Mouse (Mus musculus): ENCODE results near the gene Nme7. TPM values are rescaled to one million over a fixed set of nuclear protein-coding genes. Genes with fewer than 3 reads are reported as not detected.

The Nme7 gene
- total and polyA plus RNA-seq, 3 experiments: 23.5 to 33.2 (median 25.3) TPM

DNA sequence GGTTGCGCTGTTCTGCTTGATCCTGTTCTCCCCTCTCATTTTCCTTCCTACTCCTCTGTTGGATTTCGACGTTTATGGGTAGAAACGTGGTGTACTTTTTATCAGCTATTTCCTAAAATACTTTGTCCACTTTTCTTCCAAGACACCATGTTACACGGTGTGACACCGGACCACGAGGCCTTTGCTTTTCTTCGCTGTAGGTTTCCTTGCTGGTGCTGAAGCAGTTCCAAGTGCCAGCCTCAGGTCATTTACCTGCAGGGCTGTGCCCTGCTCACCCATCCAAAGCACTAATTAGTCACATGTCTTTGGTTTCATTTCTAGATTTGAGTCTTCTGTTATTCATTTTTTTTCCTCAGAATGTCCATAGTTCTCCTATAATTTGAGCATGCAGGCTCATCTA is 79.7 kb downstream of the Nme7 start:
- Histone ChIP-seq H3K4me2 (ENCODE audit: insufficient read depth, low read depth, poor library complexity, severe bottlenecking) (no peak overlapping the region), H3K27me3 (replicated peaks) (no peaks in the 10 kb centered on the region), H3K79me2 (replicated peaks; ENCODE audit: control insufficient read depth, extremely low read depth, insufficient read depth, poor library complexity, severe bottlenecking) (no peaks in the 10 kb centered on the region), H3K36me3 (replicated peaks in 1 of 2; ENCODE audit: control insufficient read depth in 1 of 2, insufficient read depth in 1 of 2, low read length in 1 of 2) (peaks cover 0 to 26% of the 10 kb centered on the region in 2 experiments), H3K4me3 (replicated peaks in 1 of 3; ENCODE audit: low read depth in 2 of 3, low read length in 2 of 3, poor library complexity in 1 of 3) (no peak overlapping the region), H3K4me1 (ENCODE audit: control insufficient read depth in 1 of 2, insufficient read depth in 2 of 2) (peaks cover 0 to 10% of the 10 kb centered on the region in 2 experiments; a peak in 1 of 4 replicates), H3K9me3 (replicated peaks; ENCODE audit: low read length) (no peaks in the 10 kb centered on the region), H3K27ac (ENCODE audit: insufficient read depth, low read depth) (no peak overlapping the region), H3K9ac (ENCODE audit: insufficient read depth, low read depth) (no peak overlapping the region)
- TF ChIP-seq BHLHE40 (IDR thresholded peaks at IDR 0.05; ENCODE audit: low read depth, low read length) (0 out of 2 replicates have a peak, but pooled peaks have one; percentile 24), MAX (IDR thresholded peaks at IDR 0.05; ENCODE audit: low read length) (no peak), EP300 (IDR thresholded peaks at IDR 0.05; ENCODE audit: low read length) (0 out of 2 replicates have a peak, but pooled peaks have one; percentile 9), TBP (conservative IDR thresholded peaks at IDR 0.05; ENCODE audit: low read depth, low read length) (no peak), RAD21 (IDR thresholded peaks at IDR 0.05; ENCODE audit: low read depth, low read length) (no peak), ELF1 (IDR thresholded peaks at IDR 0.05; ENCODE audit: low read depth, low read length) (no peak), SMC3 (IDR thresholded peaks at IDR 0.05; ENCODE audit: low read depth, low read length) (no peak), ZNF384 (IDR thresholded peaks at IDR 0.05; ENCODE audit: low read depth, low read length) (no peak), MAFK (IDR thresholded peaks at IDR 0.05; ENCODE audit: insufficient replicate concordance, low read length) (no peak)
- in situ Hi-C loops (cut with MboI; ENCODE audit: low pct_ligation_motif_present, low pct_unique_long_range_greater_than_20kb, low sequenced_read_pairs) (no loop called here), dilution Hi-C loops (cut with MboI; ENCODE audit: extremely low pct_ligation_motif_present, extremely low pct_unique_long_range_greater_than_20kb, low sequenced_read_pairs) (no loop called here)
- no peak for DNase-seq (ENCODE audit: extremely low read depth)

DNA sequence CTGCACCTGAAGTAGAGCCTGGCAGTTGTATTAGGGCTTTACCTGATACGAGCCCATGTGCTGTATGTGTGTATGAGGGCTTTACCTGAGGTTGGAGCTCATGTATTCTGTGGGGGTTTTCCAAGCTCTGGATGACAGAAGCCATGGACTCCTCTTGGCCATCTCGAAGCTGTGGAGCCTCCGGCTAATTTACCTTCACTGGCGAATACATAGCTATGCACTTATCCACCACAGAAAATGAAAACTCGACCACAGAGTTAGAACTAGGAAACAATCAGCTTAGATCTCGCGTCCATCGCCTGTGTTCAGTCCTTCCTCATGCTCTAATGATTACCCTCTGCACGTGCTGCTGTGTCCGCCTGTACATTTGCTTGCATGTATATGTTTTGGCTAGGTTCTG is 80.4 kb downstream of the Nme7 start:
- H3K79me2 ChIP-seq (replicated peaks; ENCODE audit: control insufficient read depth, extremely low read depth, insufficient read depth, poor library complexity, severe bottlenecking): no peaks in the 10 kb centered on the region
- dilution Hi-C loops (cut with MboI; ENCODE audit: extremely low pct_ligation_motif_present, extremely low pct_unique_long_range_greater_than_20kb, low sequenced_read_pairs) (no loop called here), in situ Hi-C loops (cut with MboI; ENCODE audit: low pct_ligation_motif_present, low pct_unique_long_range_greater_than_20kb, low sequenced_read_pairs) (no loop called here)
- H3K4me2 ChIP-seq (ENCODE audit: insufficient read depth, low read depth, poor library complexity, severe bottlenecking): no peak overlapping the region
- H3K27me3 ChIP-seq (replicated peaks): no peaks in the 10 kb centered on the region
- no peaks in the 10 kb centered on the region for H3K9me3 ChIP-seq (replicated peaks; ENCODE audit: low read length)
- peaks cover 0 to 10% of the 10 kb centered on the region in 2 experiments; a peak in 1 of 4 replicates for H3K4me1 ChIP-seq (ENCODE audit: control insufficient read depth in 1 of 2, insufficient read depth in 2 of 2)
- H3K9ac ChIP-seq (ENCODE audit: insufficient read depth, low read depth): no peak overlapping the region
- TF ChIP-seq CHD1 (IDR thresholded peaks at IDR 0.05; ENCODE audit: low read depth, low read length) (no peak), EP300 (IDR thresholded peaks at IDR 0.05; ENCODE audit: low read length) (no peak)
- H3K27ac ChIP-seq (ENCODE audit: insufficient read depth, low read depth): no peak overlapping the region
- peaks cover 0 to 27% of the 10 kb centered on the region in 2 experiments for H3K36me3 ChIP-seq (replicated peaks in 1 of 2; ENCODE audit: control insufficient read depth in 1 of 2, insufficient read depth in 1 of 2, low read length in 1 of 2)
- H3K4me3 ChIP-seq (replicated peaks in 1 of 3; ENCODE audit: low read depth in 2 of 3, low read length in 2 of 3, poor library complexity in 1 of 3): no peak overlapping the region
- DNase-seq (ENCODE audit: extremely low read depth): no peak

DNA sequence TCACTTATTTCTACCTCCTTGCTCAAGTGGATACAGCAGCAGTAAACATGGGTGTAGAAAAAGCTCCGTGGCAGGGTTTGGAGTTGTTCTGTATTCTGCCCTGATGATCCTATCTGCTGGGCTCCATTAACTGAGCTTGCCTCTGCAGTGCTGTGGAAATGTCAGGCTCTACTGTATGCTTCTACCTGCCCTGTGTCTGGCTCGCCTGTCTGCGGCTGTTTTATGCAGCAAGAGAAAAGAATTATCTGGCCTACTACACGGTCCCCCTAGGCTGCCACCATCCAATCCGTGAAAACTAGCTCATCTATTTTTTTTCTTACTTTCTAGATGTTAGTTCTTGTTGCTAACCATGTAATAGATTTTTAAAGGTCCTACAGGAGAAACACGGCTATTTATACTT is 81.1 kb downstream of the Nme7 start:
- no peak overlapping the region for H3K27ac ChIP-seq (ENCODE audit: insufficient read depth, low read depth)
- H3K9ac ChIP-seq (ENCODE audit: insufficient read depth, low read depth): no peak overlapping the region
- H3K4me2 ChIP-seq (ENCODE audit: insufficient read depth, low read depth, poor library complexity, severe bottlenecking): no peak overlapping the region
- no peaks in the 10 kb centered on the region for H3K79me2 ChIP-seq (replicated peaks; ENCODE audit: control insufficient read depth, extremely low read depth, insufficient read depth, poor library complexity, severe bottlenecking)
- no peak for DNase-seq (ENCODE audit: extremely low read depth)
- dilution Hi-C loops (cut with MboI; ENCODE audit: extremely low pct_ligation_motif_present, extremely low pct_unique_long_range_greater_than_20kb, low sequenced_read_pairs): no loop called here
- H3K36me3 ChIP-seq (replicated peaks in 1 of 2; ENCODE audit: control insufficient read depth in 1 of 2, insufficient read depth in 1 of 2, low read length in 1 of 2): peaks cover 0 to 25% of the 10 kb centered on the region in 2 experiments
- H3K4me1 ChIP-seq (ENCODE audit: control insufficient read depth in 1 of 2, insufficient read depth in 2 of 2): peaks cover 0 to 10% of the 10 kb centered on the region in 2 experiments; a peak in 1 of 4 replicates
- in situ Hi-C loops (cut with MboI; ENCODE audit: low pct_ligation_motif_present, low pct_unique_long_range_greater_than_20kb, low sequenced_read_pairs): no loop called here
- no peak for TF ChIP-seq SMC3 (IDR thresholded peaks at IDR 0.05; ENCODE audit: low read depth, low read length)
- TF ChIP-seq BHLHE40 (IDR thresholded peaks at IDR 0.05; ENCODE audit: low read depth, low read length): no peak
- TF ChIP-seq HCFC1 (IDR thresholded peaks at IDR 0.05; ENCODE audit: low read depth, low read length): no peak
- no peak for TF ChIP-seq E2F4 (IDR thresholded peaks at IDR 0.05; ENCODE audit: insufficient replicate concordance, low read depth, low read length)
- no peak for TF ChIP-seq RCOR1 (conservative IDR thresholded peaks at IDR 0.05; ENCODE audit: low read depth, low read length)
- TF ChIP-seq GABPA (IDR thresholded peaks at IDR 0.05; ENCODE audit: insufficient replicate concordance, low read depth, low read length): no peak
- no peak for TF ChIP-seq SIN3A (IDR thresholded peaks at IDR 0.05; ENCODE audit: low read length)
- no peak for TF ChIP-seq CTCF (conservative IDR thresholded peaks at IDR 0.05 in 1 of 2, IDR thresholded peaks at IDR 0.05 in 1 of 2; ENCODE audit: low read depth in 2 of 2, low read length in 2 of 2)
- TF ChIP-seq MAX (IDR thresholded peaks at IDR 0.05; ENCODE audit: low read length): no peak
- TF ChIP-seq MXI1 (IDR thresholded peaks at IDR 0.05; ENCODE audit: low read depth, low read length): no peak
- TF ChIP-seq ZMIZ1 (IDR thresholded peaks at IDR 0.05; ENCODE audit: low read depth, low read length): no peak
- no peak for TF ChIP-seq IRF4 (IDR thresholded peaks at IDR 0.05; ENCODE audit: low read depth, low read length)
- no peak for TF ChIP-seq NELFE (IDR thresholded peaks at IDR 0.05; ENCODE audit: low read depth, low read length)
- TF ChIP-seq MYC (IDR thresholded peaks at IDR 0.05; ENCODE audit: low read depth, low read length): no peak
- TF ChIP-seq CHD2 (IDR thresholded peaks at IDR 0.05; ENCODE audit: low read length): no peak
- no peak for TF ChIP-seq JUN (IDR thresholded peaks at IDR 0.05; ENCODE audit: insufficient read depth, low read depth, low read length)
- no peak for TF ChIP-seq ZNF384 (IDR thresholded peaks at IDR 0.05; ENCODE audit: low read depth, low read length)
- no peak for TF ChIP-seq EP300 (IDR thresholded peaks at IDR 0.05; ENCODE audit: low read length)
- TF ChIP-seq USF2 (conservative IDR thresholded peaks at IDR 0.05; ENCODE audit: low read depth, low read length): no peak
- H3K9me3 ChIP-seq (replicated peaks; ENCODE audit: low read length): no peaks in the 10 kb centered on the region
- no peaks in the 10 kb centered on the region for H3K27me3 ChIP-seq (replicated peaks)
- no peak overlapping the region for H3K4me3 ChIP-seq (replicated peaks in 1 of 3; ENCODE audit: low read depth in 2 of 3, low read length in 2 of 3, poor library complexity in 1 of 3)

Data from CH12.LX (cell line).